Comparison of ENCODE assay signal across 12 mouse cellular contexts in genomic region chr7:131597779-131598482, GRCm38 (mm10). TPM values are rescaled to one million over a fixed set of nuclear protein-coding genes. Genes with fewer than 3 reads are reported as not detected.
DNase-seq lines count a peak whose midpoint lies in the region; ATAC-seq lines count a peak whose summit lies in the region.
"Had no signal": no experiment of that assay in that cellular context is flagged by ENCODE, and none has a peak within 500 bp of the region (broad histone marks: within the 10 kb centered on the region; RNA-seq: fewer than 3 reads in every experiment).

No protein-coding gene starts in this region.

- no peak overlapping the region for H3K4me3 ChIP-seq in limb, embryonic 12.5 days (replicated peaks)
- H3K4me3 ChIP-seq: liver, embryonic 13.5 days had no signal

- H3K9ac ChIP-seq in limb, embryonic 12.5 days (replicated peaks) = no peak overlapping the region
- H3K9ac ChIP-seq: liver, embryonic 13.5 days had no signal

- peaks cover 6% of the 10 kb centered on the region; the same call in 1 of the 2 replicates for H3K4me1 ChIP-seq in limb, embryonic 12.5 days (replicated peaks)
- H3K4me1 ChIP-seq: liver, embryonic 13.5 days had no signal

- DNase-seq in frontal cortex, postnatal 10 days (ENCODE audit: low spot score in 2 of 2) = no peak
- peak; percentile 23 to 24 for DNase-seq in right cerebral cortex, postnatal 10 days (ENCODE audit: low spot score in 2 of 2)
- no peak for DNase-seq in right cerebral cortex, postnatal 36 days (ENCODE audit: low spot score in 2 of 2)
- DNase-seq in yolk sac, embryonic 10.5 days (ENCODE audit: low spot score) = peak; percentile 14
- no peak for DNase-seq in thymus, postnatal 36 days
- DNase-seq in cerebellum, adult 8-10 months = no peak
- DNase-seq: gastrocnemius, postnatal 14 days; liver, embryonic 13.5 days had no signal

- WGBS in limb, embryonic 12.5 days = 19% methylated on average over 12 of the region's 12 CpGs

- H3K36me3 ChIP-seq in limb, embryonic 12.5 days = no peaks in the 10 kb centered on the region
- H3K36me3 ChIP-seq: liver, embryonic 13.5 days had no signal

- H3K4me2 ChIP-seq in limb, embryonic 12.5 days = peak overlapping the region; percentile 30; the same call in 1 of the 2 replicates
- H3K4me2 ChIP-seq: liver, embryonic 13.5 days had no signal

- peak; percentile 34; the same call in 1 of the 2 replicates for ATAC-seq in frontal cortex, adult (ENCODE audit: low TSS enrichment)
- no peak for ATAC-seq in limb, embryonic 12.5 days (ENCODE audit: insufficient number of reproducible peaks, insufficient read depth, low FRiP score, low TSS enrichment, low read depth)

- H3K27ac ChIP-seq in limb, embryonic 12.5 days = no peak overlapping the region
- H3K27ac ChIP-seq: liver, embryonic 13.5 days had no signal

- H3K9me3 ChIP-seq in limb, embryonic 12.5 days = no peaks in the 10 kb centered on the region
- H3K9me3 ChIP-seq: liver, embryonic 13.5 days had no signal

- H3K27me3 ChIP-seq in limb, embryonic 12.5 days = peaks cover 13% of the 10 kb centered on the region

RNA-seq across cellular contexts. Expression of gene Bub3, which starts 37.9 kb away (rescaled TPM):
- 250 and 258 TPM in 2 replicates for polyA plus RNA-seq in limb, embryonic 12.5 days (2016; fragmentation: Nextera tagmentation; extraction: Ambion mirVana)

RNA-seq across cellular contexts. Expression of gene Hmx2, which starts 49.4 kb away (rescaled TPM):
- not detected in 2 replicates for polyA plus RNA-seq in limb, embryonic 12.5 days (2016; fragmentation: Nextera tagmentation; extraction: Ambion mirVana)
- polyA plus RNA-seq: cerebellum, adult 2 months; kidney, embryonic 14.5 days; liver, embryonic 13.5 days had no signal

RNA-seq across cellular contexts. Expression of gene Hmx3, which starts 55.3 kb away (rescaled TPM):
- not detected in 2 replicates for polyA plus RNA-seq in limb, embryonic 12.5 days (2016; fragmentation: Nextera tagmentation; extraction: Ambion mirVana)
- polyA plus RNA-seq: kidney, embryonic 14.5 days; liver, embryonic 13.5 days had no signal

Comparison
In these comparisons a context has a peak if more than half of its experiments do, and no peak if none do; other contexts are left out.
1. DNase-seq: peak in right cerebral cortex, postnatal 10 days (2 of 2) and yolk sac, embryonic 10.5 days (single experiment); none in frontal cortex, postnatal 10 days (0 of 2), right cerebral cortex, postnatal 36 days (0 of 2), thymus, postnatal 36 days (0 of 2) and cerebellum, adult 8-10 months (single experiment).